Mouse (Mus musculus) liver, postnatal 0 days (tissue): ENCODE data around the gene Dazl. TPM values are rescaled to one million over a fixed set of nuclear protein-coding genes. Genes with fewer than 3 reads are reported as not detected.

ENCODE experiments used
- ATAC-seq: fragments of 200-750 bp; cut with Nextera tagmentation; 2 replicates; pipeline ENCODE4 v1.8.0; 2017; ENCODE audit warnings: mild to moderate bottlenecking, moderate library complexity
- DNase-seq: peaks from one replicate; pipeline ENCODE4 v3.0.0-alpha.2; 2016
- H3K27ac ChIP-seq: fragments of 300-500 bp; sonication (generic); 2 replicates; pipeline ENCODE4 v1.5.1; 2014; ENCODE audit warnings: antibody characterized with exemption, moderate library complexity, mild to moderate bottlenecking, low read depth
- H3K27me3 ChIP-seq: fragments of 300-500 bp; sonication (generic); 2 replicates; pipeline ENCODE4 v1.6.1; 2014; ENCODE audit warnings: low read length, control low read depth, mixed read lengths; ENCODE audit not compliant: insufficient read depth
- H3K36me3 ChIP-seq: fragments of 300-500 bp; sonication (generic); replicated peaks from 2 replicates; pipeline ENCODE4 v1.6.1; 2014; ENCODE audit warnings: mild to moderate bottlenecking, control low read depth, low read length, moderate library complexity, mixed read lengths; ENCODE audit not compliant: insufficient read depth
- H3K4me1 ChIP-seq: fragments of 300-500 bp; sonication (generic); 2 replicates; pipeline ENCODE4 v1.6.1; 2014; ENCODE audit warnings: antibody characterized with exemption, mild to moderate bottlenecking, control low read depth; ENCODE audit not compliant: insufficient read depth
- H3K4me2 ChIP-seq: fragments of 300-500 bp; sonication (generic); 2 replicates; pipeline ENCODE4 v1.6.1; 2014; ENCODE audit warnings: low read depth, mild to moderate bottlenecking, low read length, moderate library complexity, mixed read lengths
- H3K4me3 ChIP-seq: fragments of 300-500 bp; sonication (generic); 2 replicates; pipeline ENCODE4 v1.5.1; 2014; ENCODE audit warnings: low read depth, low read length
- H3K9ac ChIP-seq: fragments of 300-500 bp; sonication (generic); replicated peaks from 2 replicates; pipeline ENCODE4 v1.6.1; 2014; ENCODE audit warnings: mild to moderate bottlenecking, moderate library complexity
- H3K9me3 ChIP-seq: fragments of 300-500 bp; sonication (generic); 2 replicates; pipeline ENCODE4 v1.6.1; 2016; ENCODE audit warnings: mild to moderate bottlenecking, control low read depth, low read length, mixed read lengths
- CTCF ChIP-seq: sonication (generic); IDR thresholded peaks from 2 replicates; pipeline ENCODE4 v1.5.1; 2016; ENCODE audit warnings: antibody characterized with exemption, low read depth
- EP300 ChIP-seq: IDR thresholded peaks from 2 replicates; pipeline ENCODE4 v1.6.1; 2016; ENCODE audit warnings: antibody characterized with exemption, low read depth, mild to moderate bottlenecking
- WGBS: fragments of 180-500 bp; shearing (Covaris S2); extraction: QIAGEN DNeasy Blood & Tissue Kit; methylation state at CpG from one replicate; pipeline ENCODE4 v1.1.7; 2014; ENCODE audit not compliant: insufficient replicate concordance; 5-methylcytosine and 5-hydroxymethylcytosine counted together
- polyA plus RNA-seq: library from polyadenylated mRNA; unstranded; fragments of >200 nt; fragmentation: Nextera tagmentation; extraction: Ambion mirVana; gene quantifications from 2 replicates; pipeline ENCODE4 v1.2.1, GENCODE M21; 2015

Gene Dazl
- not detected in 2 replicates for polyA plus RNA-seq

DNA sequence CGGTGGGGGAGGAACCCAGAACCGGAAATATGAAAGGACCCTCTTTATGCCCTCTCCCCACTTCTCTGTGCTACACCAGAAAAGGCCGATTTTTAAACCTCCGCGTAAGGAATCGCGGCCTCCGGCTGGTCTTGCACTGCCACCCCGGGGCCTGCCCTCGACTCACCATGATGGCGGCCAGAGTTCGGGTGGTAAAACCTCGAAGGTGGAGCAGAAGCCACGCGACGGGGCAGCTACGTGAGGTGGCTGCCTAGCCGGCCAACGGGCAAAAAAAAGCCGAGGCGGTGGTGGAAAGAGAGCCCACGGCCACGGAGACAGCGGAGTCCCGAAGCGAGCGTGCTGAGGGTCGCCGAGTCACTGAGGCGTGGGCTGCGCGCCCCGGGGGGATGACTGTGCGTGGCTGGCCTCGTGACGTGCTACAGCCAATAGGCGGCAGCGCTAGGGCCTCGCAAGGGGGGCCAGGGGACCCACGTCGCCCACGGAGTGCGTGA is at the start of gene Dazl:
Dazl (minus strand) TSS at position 396 of the 491 bp plus-strand sequence.
- peak within 1 kb of the TSS; percentile 57 for H3K9ac ChIP-seq
- TF ChIP-seq CTCF, result no peak
- no peak for TF ChIP-seq EP300
- no peaks in the 10 kb centered on the region for H3K36me3 ChIP-seq

DNA sequence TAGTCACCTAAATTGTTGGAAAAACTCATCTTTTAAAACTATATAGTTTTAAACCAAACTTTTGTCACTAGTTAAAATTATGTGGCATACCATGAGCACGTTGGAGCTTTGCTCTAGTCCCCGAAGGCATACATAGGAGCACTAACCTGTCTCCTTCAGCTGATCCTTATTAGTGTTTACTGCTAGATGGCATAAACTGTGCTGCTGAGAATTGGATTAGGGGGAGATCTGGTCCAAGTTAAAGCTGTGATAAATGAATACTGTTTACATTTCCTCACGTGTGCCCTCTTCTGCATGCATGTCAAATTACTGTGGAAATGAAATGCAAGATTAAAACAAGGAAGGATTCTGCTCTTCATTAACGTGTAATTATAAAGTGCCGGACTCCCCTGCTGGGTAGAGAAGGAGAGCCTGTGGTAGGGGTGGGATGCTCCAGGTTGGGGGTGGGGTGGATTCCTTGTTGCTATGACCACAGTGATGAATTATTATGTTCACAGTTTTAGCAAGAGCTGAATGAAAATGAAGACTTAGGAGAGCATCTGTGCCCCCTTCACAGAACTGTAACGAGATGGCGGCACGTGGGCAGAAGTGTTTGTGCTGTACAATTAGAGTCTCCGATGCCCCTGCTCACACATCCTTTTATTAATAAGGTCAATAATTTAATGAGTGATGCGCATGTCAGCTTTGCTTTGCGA is 48.6 kb upstream of the Dazl start:
- TF ChIP-seq EP300 (no peak), CTCF (no peak)
- Histone ChIP-seq H3K4me2 (no peak overlapping the region), H3K9ac (no peak overlapping the region), H3K9me3 (no peaks in the 10 kb centered on the region), H3K27me3 (no peaks in the 10 kb centered on the region), H3K36me3 (no peaks in the 10 kb centered on the region), H3K27ac (no peak overlapping the region), H3K4me1 (no peaks in the 10 kb centered on the region), H3K4me3 (no peak overlapping the region)
- ATAC-seq (no peak), DNase-seq (no peak)
- 84% methylated on average over 11 of the region's 11 CpGs for WGBS

More for the DNA sequence above, at the start of gene Dazl:
- H3K9me3 ChIP-seq, result peaks cover 10% of the 10 kb centered on the region
- ATAC-seq, result no peak
- H3K27ac ChIP-seq, result peak within 1 kb of the TSS; percentile 44; the same call in 1 of the 2 replicates
- peak; percentile 27 for DNase-seq
- H3K27me3 ChIP-seq, result no peaks in the 10 kb centered on the region
- no peaks in the 10 kb centered on the region for H3K4me1 ChIP-seq
- peak within 1 kb of the TSS; percentile 59 for H3K4me3 ChIP-seq
- peak within 1 kb of the TSS; percentile 80 for H3K4me2 ChIP-seq
- WGBS, result 93% methylated on average over 43 of the region's 43 CpGs

DNA sequence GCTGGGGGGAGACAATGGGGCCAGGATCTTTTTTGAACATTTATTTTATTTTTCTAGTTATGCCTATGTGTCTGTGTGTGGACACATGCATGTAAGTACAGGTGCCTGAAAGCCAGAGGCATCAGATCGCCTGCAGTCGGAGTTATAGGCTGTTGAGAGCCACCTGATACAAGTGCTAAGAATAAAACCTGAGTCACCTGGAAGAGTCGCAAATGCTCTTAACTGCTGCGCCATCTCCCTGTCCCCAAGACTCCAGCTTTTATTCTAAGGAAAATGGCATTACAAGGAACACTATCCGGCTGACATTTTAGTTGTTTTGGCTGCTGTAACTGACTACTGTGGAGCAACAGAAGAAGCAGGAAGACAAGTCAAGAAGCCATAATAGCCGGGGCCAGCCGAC is 45.5 kb upstream of the Dazl start:
- H3K4me1 ChIP-seq, result no peaks in the 10 kb centered on the region
- no peak overlapping the region for H3K4me2 ChIP-seq
- H3K4me3 ChIP-seq, result no peak overlapping the region
- H3K9ac ChIP-seq, result no peak overlapping the region
- H3K27ac ChIP-seq, result no peak overlapping the region
- ATAC-seq (no peak), DNase-seq (no peak)
- no peaks in the 10 kb centered on the region for H3K36me3 ChIP-seq
- 77% methylated on average over 7 of the region's 7 CpGs for WGBS
- TF ChIP-seq EP300 (no peak), CTCF (no peak)
- no peaks in the 10 kb centered on the region for H3K27me3 ChIP-seq
- H3K9me3 ChIP-seq, result no peaks in the 10 kb centered on the region

DNA sequence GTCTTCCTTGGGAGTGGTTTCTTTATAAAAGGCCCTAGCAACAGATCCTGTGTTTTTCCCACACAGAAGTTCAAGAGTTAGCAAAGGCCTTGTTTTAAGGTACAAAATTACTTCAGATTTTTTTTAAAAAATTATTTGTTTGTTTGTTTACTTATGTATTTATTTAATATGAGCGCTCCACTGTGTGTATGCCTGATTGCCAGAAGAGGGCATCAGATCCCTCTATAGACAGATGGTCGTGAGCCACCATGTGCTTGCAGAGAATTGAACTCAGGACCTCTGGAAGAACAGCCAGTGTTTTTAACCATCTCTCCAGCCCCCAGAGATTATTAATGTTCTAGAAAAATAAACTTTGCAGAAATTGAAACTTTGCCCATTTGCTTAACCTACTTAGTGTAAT is 42.3 kb upstream of the Dazl start:
- no peak overlapping the region for H3K4me2 ChIP-seq
- no peak overlapping the region for H3K27ac ChIP-seq
- H3K36me3 ChIP-seq, result no peaks in the 10 kb centered on the region
- DNase-seq (no peak), ATAC-seq (no peak)
- no peaks in the 10 kb centered on the region for H3K27me3 ChIP-seq
- TF ChIP-seq CTCF (peak; percentile 39), EP300 (no peak)
- H3K9me3 ChIP-seq, result no peaks in the 10 kb centered on the region
- H3K4me1 ChIP-seq, result 0 out of 2 replicates have a peak, but pooled peaks cover under 1% of the 10 kb centered on the region
- 73% methylated on average over 2 of the region's 2 CpGs for WGBS
- H3K9ac ChIP-seq, result no peak overlapping the region
- no peak overlapping the region for H3K4me3 ChIP-seq

GRCm38 (mm10) chr17:50334694-50335093 is 41.3 kb upstream of the Dazl start:
- no peak for TF ChIP-seq CTCF
- TF ChIP-seq EP300, result no peak
- Histone ChIP-seq H3K9me3 (no peaks in the 10 kb centered on the region), H3K9ac (no peak overlapping the region), H3K4me3 (no peak overlapping the region), H3K36me3 (no peaks in the 10 kb centered on the region), H3K27ac (no peak overlapping the region), H3K4me1 (0 out of 2 replicates have a peak, but pooled peaks cover 2% of the 10 kb centered on the region), H3K27me3 (no peaks in the 10 kb centered on the region), H3K4me2 (no peak overlapping the region)
- ATAC-seq, result no peak
- 51% methylated on average over 5 of the region's 5 CpGs for WGBS
- no peak for DNase-seq

DNA sequence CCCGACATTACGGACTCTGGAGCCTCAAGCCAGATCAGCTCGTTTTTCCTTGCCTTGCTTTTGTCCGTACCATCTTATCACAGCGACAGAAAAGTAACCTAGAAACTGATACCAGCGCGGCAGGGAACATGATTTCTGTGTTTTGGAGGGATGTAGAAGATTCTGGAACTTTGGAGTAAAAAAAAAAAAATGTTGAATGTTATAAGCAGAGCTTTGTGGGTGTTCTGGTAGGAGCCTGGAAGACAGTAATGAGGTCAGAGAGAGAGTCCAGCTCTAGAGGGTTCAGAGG is 38.5 kb upstream of the Dazl start:
- 29% methylated on average over 7 of the region's 7 CpGs for WGBS
- no peaks in the 10 kb centered on the region for H3K9me3 ChIP-seq
- peak overlapping the region; percentile 50 for H3K4me2 ChIP-seq
- no peaks in the 10 kb centered on the region for H3K36me3 ChIP-seq
- H3K4me1 ChIP-seq, result 0 out of 2 replicates have a peak, but pooled peaks cover 2% of the 10 kb centered on the region
- DNase-seq (no peak), ATAC-seq (no peak)
- no peak overlapping the region for H3K4me3 ChIP-seq
- no peak overlapping the region for H3K9ac ChIP-seq
- H3K27ac ChIP-seq, result no peak overlapping the region
- H3K27me3 ChIP-seq, result no peaks in the 10 kb centered on the region
- TF ChIP-seq EP300 (no peak), CTCF (no peak)
